Mouse (Mus musculus) heart, postnatal 10 days (tissue): ENCODE measurements around the gene Ralgapa1. TPM values are rescaled to one million over a fixed set of nuclear protein-coding genes. Genes with fewer than 3 reads are reported as not detected.
"Not testable (repeated sequence)": the region's sequence is repeated elsewhere in the genome, so short reads cannot be mapped to it uniquely, and the experiment has no call there.

ENCODE experiments used
- DNase-seq, 2 experiments: peaks; one replicate each; pipeline ENCODE4 v3.0.0; 2021
- intact Hi-C: fragments of 180-260 bp; cut with DNase I; formaldehyde crosslinking; loops from one replicate; pipeline ENCODE4 v1.15.1; 2025
- total RNA-seq, 2 experiments: library from RNA; stranded (reverse); gene quantifications; 2 replicates each; pipeline ENCODE4 v1.2.3; 2021

Ralgapa1 gene
- total RNA-seq, 2 experiments from 2014 or later: 56.1 to 64.5 TPM

- peak in 1 of 2 experiments; percentile 26 for DNase-seq
- intact Hi-C loops: no loop called here
These were observed 15.9 kb downstream of the Ralgapa1 start for GRCm38 (mm10) chr12:55805035-55805434.

GRCm38 (mm10) chr12:55801131-55801530, 19.8 kb downstream of the Ralgapa1 start:
- DNase-seq: no peak
- intact Hi-C loops: no loop called here

GRCm38 (mm10) chr12:55800144-55800543, 20.8 kb downstream of the Ralgapa1 start:
- intact Hi-C loops: no loop called here
- DNase-seq: no peak

DNA sequence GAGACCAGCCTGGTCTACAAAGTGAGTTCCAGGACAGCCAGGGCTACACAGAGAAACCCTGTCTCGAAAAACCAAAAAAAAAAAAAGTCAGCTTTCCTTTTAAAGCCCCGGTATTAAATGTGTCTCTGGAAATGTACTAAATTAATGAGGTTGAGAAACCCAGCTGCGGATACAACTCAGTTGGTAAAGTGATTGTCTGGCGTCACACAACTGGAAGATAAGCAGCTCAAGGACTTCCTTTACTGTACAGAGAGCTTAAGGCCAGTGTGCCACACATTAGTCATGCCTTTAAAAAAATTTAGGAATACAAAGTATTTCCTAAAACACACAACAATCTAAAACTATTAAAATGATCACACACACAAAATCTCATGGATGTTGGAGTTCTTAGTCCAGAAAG, 22.2 kb downstream of the Ralgapa1 start:
- intact Hi-C loops: no loop called here
- DNase-seq: no peak

DNA sequence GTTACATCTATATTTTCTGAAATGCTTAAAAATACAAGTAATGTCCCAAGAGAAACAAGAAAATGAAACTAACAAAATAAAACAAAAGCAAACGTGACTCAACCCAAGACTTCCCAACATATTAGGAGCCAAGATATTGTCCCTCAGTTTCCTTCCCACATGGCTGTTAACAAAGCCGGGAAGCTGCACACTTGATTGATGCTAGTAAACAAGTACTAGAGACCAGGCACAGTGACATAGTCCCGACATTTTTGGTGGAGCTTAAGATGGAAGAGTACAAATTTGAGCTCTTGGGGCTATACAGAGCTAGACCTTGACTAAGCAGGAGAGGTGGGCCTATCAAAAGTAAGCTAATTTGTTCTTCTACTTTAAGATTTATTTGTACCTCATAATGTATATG, 23.9 kb downstream of the Ralgapa1 start:
- intact Hi-C loops: no loop called here
- DNase-seq: peak in 1 of 2 experiments; percentile 10

DNA sequence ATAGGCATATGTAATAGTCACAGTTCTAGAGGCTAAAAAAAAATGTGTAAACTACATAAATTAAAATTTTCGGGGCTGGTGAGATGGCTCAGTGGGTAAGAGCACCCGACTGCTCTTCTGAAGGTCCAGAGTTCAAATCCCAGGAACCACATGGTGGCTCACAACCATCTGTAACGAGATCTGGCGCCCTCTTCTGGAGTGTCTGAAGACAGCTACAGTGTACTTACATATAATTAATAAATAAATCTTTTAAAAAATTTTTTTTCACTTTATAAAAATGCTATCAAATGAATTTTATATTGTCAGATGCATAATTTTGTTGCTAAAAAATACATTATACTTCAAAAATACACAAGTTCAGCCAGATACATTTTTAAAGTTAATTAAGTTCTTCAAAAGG, 26.5 kb downstream of the Ralgapa1 start:
- intact Hi-C loops, DNase-seq: not testable (repeated sequence)

- DNase-seq: no peak
- intact Hi-C loops: no loop called here
These were observed 35.7 kb downstream of the Ralgapa1 start for GRCm38 (mm10) chr12:55785252-55785651.

- intact Hi-C loops: loop anchor here (2.0 kb wide), 1 partner anchor 48 kb away; no protein-coding TSS in a partner anchor
- DNase-seq: no peak
These were observed 38.3 kb downstream of the Ralgapa1 start for GRCm38 (mm10) chr12:55782662-55783061.

DNA sequence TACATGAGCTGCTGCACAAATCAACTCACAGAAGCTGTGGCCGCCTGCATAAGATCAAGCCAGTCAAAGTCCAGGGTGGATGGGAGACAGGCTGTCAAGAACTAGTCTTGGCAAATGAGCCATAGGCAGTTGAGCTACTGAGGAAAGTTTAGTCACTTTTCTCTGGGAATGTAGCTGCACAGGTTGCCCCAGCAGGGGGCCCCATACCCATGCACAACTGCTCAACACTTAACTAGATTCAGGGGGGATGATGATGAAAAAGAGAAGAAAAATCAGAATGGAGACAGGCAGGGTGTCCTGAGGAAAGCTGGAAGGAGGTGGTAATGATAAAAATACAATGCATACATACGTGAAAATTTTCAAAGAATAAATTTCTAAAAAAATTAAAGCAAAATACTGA, 42.7 kb downstream of the Ralgapa1 start:
- intact Hi-C loops: loop anchor here (1.0 kb wide), 1 partner anchor 53 kb away; no protein-coding TSS in a partner anchor

GRCm38 (mm10) chr12:55777356-55777755, 43.6 kb downstream of the Ralgapa1 start:
- intact Hi-C loops: no loop called here
- DNase-seq: no peak

More for the DNA sequence above, 42.7 kb downstream of the Ralgapa1 start:
- DNase-seq: peak; percentile 31 to 57

DNA sequence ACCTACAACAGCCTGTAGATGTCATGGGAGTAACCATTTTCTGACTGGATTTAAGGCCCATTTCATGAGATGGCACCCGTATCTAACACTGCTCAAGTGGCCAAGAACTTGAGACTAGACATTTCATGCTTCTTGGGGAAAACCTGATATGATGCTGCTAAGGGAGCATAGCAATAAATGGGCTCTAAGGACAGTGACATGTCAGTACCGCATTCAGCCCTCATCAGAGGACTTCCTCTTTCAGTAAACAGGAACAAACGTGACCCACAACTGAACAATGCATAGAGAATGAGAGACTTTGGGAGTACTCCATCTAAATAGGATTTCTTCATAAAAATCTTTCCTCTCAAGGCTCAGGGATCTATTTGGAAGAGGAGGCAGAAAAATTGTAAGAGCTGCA, 46.7 kb downstream of the Ralgapa1 start:
- intact Hi-C loops: no loop called here
- no peak for DNase-seq

DNA sequence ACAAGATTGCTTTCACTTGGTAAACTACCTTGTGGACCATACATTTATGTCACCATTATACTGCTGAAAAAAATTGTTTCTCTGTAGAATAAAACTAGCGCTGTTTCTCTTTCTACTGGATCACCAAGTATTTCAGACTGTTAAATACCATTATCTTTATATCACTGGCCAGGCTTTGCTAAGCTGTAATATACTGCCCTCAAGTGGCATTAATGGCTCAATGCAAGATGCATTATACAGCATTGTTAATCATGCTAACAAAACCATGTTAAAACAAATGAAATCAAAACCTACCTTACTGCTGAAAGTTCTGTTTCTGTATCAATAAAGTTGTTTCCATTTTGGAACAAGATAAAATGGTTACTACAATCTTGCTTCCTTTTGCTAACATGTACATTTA, 100.6 kb downstream of the Ralgapa1 start:
- intact Hi-C loops: loop anchor here (10.0 kb wide), 2 partner anchors 206 to 406 kb away; no protein-coding TSS in a partner anchor
- DNase-seq: peak; percentile 15 to 17

- intact Hi-C loops: no loop called here
- no peak for DNase-seq
These were observed 115.1 kb downstream of the Ralgapa1 start for GRCm38 (mm10) chr12:55705881-55706280.

DNA sequence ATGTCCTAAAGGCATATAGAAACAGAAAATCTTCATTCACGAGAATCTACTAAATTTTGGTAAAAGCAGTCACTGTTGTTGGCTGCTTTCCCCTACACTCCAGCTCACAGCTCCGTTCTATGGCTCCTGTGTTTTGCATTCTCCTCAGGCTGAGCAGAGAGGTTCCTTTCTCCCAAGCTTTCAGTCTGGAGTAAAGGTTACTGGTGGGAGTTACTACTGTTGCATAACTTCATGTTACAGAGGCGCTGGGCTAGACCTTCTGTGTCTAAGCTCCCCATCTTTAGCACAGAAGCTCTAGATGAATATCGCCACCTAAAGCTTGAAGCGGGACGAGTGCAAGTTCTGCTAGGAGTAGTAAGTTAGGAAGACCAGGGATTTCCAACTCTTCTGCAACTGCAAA, 154.3 kb downstream of the Ralgapa1 start:
- no peak for DNase-seq
- intact Hi-C loops: no loop called here

DNA sequence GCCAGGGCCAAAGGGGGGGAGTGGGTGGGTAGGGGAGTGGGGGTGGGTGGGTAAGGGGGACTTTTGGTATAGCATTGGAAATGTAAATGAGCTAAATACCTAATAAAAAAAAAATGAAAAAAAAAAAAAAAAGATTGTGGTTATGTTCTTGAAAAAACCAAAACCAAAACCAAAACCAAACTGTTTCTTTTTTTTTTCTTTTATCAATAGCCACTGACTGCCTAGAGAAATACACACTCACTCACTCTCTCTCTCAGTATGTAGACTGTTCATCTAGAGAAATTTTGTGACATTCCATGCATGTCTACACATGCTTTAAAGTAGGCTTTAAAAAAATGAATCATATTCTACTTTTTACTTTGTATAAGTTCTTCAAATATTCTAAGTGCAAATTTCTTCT, 157.8 kb downstream of the Ralgapa1 start:
- DNase-seq, intact Hi-C loops: not testable (repeated sequence)

DNA sequence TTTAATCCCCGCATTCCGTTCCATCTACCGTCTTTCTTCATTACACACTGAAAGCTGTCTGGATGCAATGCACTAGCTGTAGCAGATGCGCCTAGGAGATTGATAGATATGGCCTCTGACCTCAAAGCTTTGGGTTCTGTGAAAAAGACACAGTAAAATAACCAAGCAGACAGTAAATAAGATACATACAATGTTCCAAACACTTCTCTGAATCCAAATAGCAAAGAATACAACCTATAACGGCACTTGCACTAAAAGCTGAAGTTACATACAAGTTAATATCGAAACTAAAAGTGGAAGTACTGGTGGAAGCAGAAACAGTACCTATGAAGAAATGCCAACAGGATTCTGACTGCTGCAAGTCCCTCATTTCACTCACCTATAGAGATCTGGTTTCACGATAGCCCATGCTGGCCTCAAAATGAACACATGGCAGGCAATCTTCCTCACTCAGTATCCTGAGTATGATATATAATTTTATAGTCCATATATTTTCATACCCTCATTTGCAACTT, 172.9 kb downstream of the Ralgapa1 start:
- intact Hi-C loops: no loop called here
- no peak for DNase-seq

DNA sequence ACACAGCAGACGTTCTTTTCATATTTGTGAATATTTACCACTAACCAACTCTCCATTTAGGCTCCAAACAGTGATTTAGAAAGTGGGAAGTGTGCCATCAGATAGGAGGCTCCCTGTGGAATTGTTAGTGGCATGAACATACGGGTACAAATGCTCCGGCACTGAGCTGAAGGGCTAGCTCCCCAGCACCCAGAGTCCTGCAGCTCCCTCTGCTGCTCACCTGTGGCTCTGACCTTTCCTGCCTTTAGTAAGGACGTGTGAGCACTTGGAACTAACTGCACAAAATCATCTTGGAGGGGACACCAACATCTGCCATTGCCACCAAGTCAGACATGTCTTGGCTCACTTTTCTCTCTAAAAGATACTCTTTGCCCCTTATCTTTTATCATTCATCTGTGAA, 194.3 kb downstream of the Ralgapa1 start:
- intact Hi-C loops: no loop called here
- peak in 1 of 2 experiments; percentile 6 for DNase-seq

DNA sequence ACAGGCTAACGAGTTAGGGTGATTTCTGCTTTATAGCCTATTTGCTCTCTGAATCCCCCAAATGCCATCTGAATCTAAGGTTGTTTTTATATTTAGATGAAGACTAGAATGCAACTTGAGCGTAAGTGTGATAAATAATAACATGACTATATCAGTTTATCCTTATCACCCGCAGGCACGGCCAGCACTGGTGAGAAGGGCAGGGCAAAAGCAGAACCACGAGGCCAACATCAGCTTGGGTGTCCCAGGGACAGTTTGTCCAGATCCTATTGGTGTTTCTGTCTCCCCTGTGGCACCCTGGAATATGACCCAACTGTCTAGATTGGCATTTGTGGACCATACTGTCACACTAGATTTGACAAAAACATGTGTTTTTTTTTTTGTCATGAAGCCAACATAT, 197.7 kb downstream of the Ralgapa1 start:
- DNase-seq: no peak
- intact Hi-C loops: no loop called here

DNA sequence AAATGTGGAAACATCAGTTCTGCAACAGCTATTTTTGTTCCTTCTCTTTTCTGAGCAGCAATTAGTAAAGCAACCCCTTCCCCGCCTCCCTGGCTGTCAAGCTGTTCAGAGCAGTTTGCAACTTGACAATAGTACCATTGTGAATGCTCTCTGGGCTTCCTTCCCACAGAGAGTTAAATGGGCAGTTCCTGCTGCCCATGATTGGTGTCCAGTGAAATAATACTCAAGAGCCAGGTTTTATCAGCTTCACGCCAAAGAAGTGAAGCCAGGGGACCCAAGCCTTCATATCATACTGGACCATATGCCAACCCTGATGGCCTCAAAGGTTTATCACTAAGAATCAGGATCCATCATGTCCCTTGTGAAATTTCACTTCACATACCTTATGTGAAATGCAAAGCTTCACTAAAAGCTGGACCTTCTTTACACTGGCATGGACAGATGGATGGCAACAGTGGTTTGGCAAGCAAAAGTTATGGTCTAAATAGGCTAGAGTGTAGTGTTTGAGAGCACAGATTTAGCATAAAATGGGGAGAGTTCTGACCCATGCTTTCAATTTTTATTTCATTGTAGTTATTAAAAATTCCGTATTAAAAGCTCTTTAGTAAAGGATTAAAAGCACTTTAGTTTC, 198.2 kb downstream of the Ralgapa1 start:
- no peak for DNase-seq
- intact Hi-C loops: no loop called here

DNA sequence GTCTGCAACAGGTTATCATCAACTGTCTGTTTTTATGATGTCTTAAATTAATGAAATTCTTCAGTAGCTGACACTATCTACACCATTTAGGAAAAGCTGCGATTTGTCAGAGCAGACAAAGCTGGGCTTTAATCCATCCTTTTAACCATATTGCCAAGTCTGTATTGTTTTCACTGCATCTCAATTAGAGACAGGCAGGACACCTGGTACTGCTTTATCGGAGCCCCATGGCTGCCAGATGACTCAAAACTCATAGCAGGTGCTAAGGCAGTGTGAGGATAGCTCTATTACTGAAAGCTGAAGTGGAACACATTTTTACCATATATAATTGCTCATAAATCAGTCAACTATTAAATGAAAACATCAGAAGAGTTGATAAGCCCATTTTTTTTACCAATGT, 200.6 kb downstream of the Ralgapa1 start:
- intact Hi-C loops: no loop called here
- no peak for DNase-seq

DNA sequence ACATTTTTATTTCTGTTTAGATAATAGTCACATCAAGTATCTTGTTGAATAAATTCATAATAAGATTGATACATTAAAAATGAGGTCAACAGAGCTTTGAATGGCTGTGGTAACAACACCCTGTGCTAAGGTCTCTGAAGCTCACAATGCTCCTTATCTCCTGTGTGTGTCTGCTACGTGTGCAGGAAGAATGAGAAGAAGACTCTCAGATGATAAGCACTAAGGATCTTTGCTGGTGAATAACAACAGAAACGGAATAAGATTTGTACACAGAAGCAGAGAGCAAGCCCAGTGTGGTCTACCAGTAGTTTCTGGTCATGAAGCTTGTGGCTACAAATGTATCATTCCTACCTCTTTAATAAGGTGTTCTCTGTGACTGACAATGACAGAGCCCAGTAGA, 210.2 kb downstream of the Ralgapa1 start:
- intact Hi-C loops: no loop called here

GRCm38 (mm10) chr12:55607902-55608301, 213.1 kb downstream of the Ralgapa1 start:
- intact Hi-C loops: no loop called here
- DNase-seq: no peak

More for the DNA sequence above, 210.2 kb downstream of the Ralgapa1 start:
- DNase-seq: no peak

DNA sequence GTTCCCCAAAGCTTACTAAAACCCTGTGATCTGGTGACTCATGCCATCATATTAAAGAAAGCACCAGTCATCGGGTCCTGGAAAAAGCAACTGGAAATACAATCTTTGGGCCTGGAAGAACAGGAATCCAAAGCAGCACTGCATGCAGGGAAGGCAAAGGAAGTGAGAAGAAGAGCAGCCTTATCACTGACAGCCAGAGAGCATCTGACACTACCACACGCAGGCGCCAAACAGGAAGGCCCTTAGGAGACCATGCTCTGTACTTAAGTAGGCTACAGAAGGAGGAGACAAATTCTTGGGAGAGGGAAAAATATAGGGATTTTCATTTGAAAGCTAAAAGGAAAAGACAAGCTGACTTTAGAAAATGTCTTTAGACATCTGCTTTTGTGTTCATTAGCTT, 216.6 kb downstream of the Ralgapa1 start:
- intact Hi-C loops: no loop called here
- DNase-seq: no peak
